Mouse (Mus musculus): ENCODE measurements around the gene Tspan31.

- TF ChIP-seq CHD1 (IDR thresholded peaks at IDR 0.05; ENCODE audit: low read depth, low read length) (no peak), POLR2A (IDR thresholded peaks at IDR 0.05; ENCODE audit: low read depth, low read length) (no peak)
Measured at GRCm38 (mm10) chr10:127091507-127092396, 21.7 kb upstream of the Tspan31 start.

Measured in CH12.LX (cell line).